Mouse (Mus musculus): ENCODE results near the gene Gdf9. TPM values are rescaled to one million over a fixed set of nuclear protein-coding genes. Genes with fewer than 3 reads are reported as not detected.

Gdf9 gene
- total RNA-seq (2023), result 1 to 10 TPM; 1.3 to 3.0 TPM

DNA sequence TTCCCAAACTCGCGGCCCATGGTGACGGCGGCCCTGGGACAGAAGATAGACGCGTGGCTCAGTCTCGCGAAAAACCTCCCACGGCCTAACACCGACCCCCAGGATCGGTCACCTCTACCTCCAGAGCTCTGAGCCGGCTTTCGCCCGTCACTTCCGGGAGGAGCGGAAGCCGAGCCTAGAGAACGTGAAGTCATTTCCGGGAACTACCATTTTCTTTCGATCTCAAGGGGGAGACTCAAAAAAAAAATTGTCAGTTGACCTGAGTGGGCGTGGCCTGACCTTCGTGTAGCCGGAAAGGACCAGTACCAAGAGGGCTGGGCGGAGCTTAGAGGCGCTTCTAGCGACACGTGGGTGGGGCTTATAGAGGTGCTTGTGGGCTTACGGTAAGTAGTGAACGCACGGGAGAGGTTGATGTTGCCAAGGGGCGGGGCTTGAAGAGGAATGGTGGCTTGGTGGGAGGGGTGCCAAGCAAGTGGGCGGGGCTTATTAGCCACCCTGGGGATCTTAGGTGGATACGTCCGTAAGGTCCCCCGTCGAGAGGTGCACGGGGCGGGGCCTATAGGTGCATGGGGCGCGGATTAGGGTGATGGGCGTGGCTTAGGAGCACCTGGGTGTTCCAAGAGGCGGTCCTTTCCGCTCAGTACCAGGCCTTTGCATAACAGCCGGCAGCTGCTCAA is at the start of gene Gdf9, which contains the start of gene Uqcrq:
Gdf9 (plus strand) TSS at position 354 of the 677 bp plus-strand sequence.
Uqcrq (minus strand) TSS at position 162 of the 677 bp plus-strand sequence.

GRCm38 (mm10) chr11:53423036-53423435 is 7.8 kb upstream of the Gdf9 start, which contains the start of gene Leap2:
TSS of gene Leap2 (minus strand) at chr11:53423170.

DNA sequence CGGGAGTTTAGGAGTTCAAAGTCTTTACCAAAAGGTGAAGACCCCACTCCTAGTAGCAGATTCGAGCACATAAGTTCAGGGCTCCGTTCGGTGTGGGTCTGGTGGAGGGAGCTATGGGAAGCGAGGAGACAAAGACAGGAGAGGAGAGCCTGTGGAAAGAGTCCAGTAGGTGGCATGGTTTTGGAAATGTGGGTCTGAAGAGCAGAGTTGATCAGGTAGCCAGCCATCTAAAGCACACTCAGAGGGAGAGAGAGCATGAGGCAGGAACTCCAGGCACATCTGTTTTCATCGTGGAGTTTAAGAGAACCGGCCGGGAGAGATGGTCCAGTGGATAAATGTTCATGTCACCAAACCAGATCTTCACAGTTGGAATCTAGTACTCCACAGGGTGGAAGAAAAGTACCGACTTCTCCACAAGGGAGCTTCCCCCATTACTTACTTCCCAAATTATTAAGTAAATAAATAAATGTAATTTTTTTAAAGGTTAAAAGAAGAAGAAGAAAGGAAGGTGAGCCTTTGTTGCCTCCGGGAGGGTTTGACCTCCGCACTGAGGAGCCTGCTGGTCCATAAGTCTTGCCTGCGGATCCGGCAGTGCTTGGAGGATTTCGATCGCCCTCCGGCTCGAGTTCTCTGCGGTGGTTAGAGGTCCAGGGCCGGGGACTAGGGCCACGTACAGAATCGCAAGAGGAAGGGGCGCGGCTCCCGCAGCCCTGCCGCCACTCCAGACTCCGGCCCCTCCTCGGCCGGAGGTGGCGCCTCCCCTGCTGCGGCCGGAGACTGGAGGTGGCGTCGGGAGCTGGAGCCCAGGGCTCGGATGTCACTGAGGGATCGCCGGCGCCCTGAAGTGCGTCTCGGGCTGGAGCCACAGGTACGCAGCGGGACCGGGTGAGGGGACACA is 25.9 kb downstream of the Gdf9 start, which contains the start of the genes Gm10447 and Shroom1:
Gm10447 (minus strand) TSS at position 637 of the 898 bp plus-strand sequence.
Shroom1 (plus strand) TSS at position 732 of the 898 bp plus-strand sequence.

DNA sequence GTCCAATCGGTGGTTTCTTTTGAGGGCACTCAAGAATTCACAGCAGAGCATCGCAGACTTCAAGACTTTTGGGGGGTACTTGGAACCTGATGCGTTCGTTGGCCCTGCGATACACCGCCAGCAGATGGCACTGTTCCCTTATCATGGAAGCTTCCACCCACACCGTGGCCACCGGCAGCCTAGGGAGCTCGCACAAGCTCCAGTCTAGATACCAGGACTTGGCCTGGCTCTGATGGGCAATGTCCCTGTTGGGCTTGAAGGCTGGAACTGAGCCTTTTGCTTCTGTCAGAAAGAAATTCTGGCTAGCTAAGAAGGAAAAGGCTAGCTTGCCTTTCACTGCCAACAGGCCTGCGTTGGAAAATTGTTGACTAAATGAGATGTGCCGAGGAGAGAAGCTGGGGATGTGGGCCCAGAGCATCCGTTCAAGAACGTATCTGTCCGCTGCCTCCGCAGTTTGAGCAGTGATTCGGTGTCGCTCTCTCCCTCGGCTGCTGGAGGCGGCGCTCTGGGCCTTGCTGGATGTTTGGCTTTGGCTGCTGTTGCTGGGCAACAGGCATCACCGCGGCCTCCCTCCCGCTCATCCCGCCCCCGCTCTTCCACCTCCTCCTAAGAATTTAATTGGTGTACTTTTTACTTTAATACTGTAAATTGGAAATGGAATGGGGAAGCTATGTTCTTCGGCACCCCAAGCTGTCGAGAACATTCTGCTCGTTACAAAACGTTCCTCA is 39.3 kb downstream of the Gdf9 start, which contains the start of gene Gm9837:
Gm9837 (minus strand) TSS at position 512 of the 728 bp plus-strand sequence.

DNA sequence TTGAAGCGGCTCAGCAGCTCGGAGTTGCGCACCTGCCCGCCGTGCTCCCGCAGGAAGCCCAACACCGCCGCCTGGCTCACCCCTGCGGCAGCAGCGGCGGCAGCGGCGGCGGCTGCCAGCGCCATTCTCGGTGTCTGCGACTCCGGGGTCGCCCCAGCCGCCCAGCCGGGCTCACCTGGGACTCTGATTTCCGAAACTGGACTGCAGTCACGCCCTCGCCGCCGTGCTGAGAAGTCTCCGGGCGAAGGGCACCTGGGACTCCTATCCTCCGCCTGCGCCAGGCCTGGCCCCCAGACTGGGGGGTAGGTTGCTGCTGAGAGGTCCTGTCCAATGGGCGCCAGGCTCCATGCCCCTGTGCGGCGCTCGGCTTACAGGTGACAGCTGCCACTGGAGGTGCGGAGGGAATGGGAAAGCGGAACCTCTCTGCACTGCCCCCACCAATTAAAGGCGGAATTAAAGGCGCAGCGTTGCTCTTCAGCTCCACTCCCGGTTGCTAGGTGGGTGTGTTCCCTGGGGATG is 49.0 kb downstream of the Gdf9 start, which contains the start of the genes Gm9945 and Sowaha:
Gm9945 (plus strand) TSS at position 384 of the 519 bp plus-strand sequence.
Sowaha (minus strand) TSS at position 492 of the 519 bp plus-strand sequence.

Other genes with a start within 250 kb of the Gdf9 start
- 10 to 100 TPM; 87.9 to 98.8 TPM for gene Hspa4, start 130.6 kb upstream of the Gdf9 start, total RNA-seq (2023)
- gene Zcchc10, start 106.3 kb upstream of the Gdf9 start, total RNA-seq (2023), result 10 to 100 TPM; 14.6 to 29.3 TPM
- gene Aff4, start 80.2 kb upstream of the Gdf9 start, total RNA-seq (2023), result 100 to 1,000 TPM; 170 to 172 TPM
- gene Leap2, start 7.9 kb upstream of the Gdf9 start, total RNA-seq (2023), result not detected
- gene Uqcrq, start 192 bp upstream of the Gdf9 start, total RNA-seq (2023), result 100 to 1,000 TPM; 172 to 178 TPM
- not detected for gene Gm10447, start 26.1 kb downstream of the Gdf9 start, total RNA-seq (2023)
- gene Shroom1, start 26.2 kb downstream of the Gdf9 start, total RNA-seq (2023), result not detected
- gene Gm9837, start 39.5 kb downstream of the Gdf9 start, total RNA-seq (2023), result not detected
- not detected for gene Gm9945, start 49.1 kb downstream of the Gdf9 start, total RNA-seq (2023)
- not detected for gene Sowaha, start 49.3 kb downstream of the Gdf9 start, total RNA-seq (2023)
- gene Sept8, start 88.2 kb downstream of the Gdf9 start, total RNA-seq (2023), result 1 to 10 TPM; 2.8 to 6.4 TPM
- gene Kif3a, start 136.4 kb downstream of the Gdf9 start, total RNA-seq (2023), result 1 to 10 TPM; 4.7 to 5.6 TPM
- 1 to 10 TPM; 1.2 to 2.4 TPM for gene Il4, start 187.6 kb downstream of the Gdf9 start, total RNA-seq (2023)
- gene Il13, start 203.7 kb downstream of the Gdf9 start, total RNA-seq (2023), result under 1 TPM in 1 of 2 experiments, not detected in 1; 0.47 TPM